Mouse (Mus musculus) retina, embryonic 14.5 days (tissue): ENCODE results near the gene Defb26.

Experiments used
- DNase-seq: peaks from one replicate; pipeline ENCODE4 v3.0.0-alpha.2; 2015; ENCODE audit warnings: low spot score

The Defb26 gene

DNA sequence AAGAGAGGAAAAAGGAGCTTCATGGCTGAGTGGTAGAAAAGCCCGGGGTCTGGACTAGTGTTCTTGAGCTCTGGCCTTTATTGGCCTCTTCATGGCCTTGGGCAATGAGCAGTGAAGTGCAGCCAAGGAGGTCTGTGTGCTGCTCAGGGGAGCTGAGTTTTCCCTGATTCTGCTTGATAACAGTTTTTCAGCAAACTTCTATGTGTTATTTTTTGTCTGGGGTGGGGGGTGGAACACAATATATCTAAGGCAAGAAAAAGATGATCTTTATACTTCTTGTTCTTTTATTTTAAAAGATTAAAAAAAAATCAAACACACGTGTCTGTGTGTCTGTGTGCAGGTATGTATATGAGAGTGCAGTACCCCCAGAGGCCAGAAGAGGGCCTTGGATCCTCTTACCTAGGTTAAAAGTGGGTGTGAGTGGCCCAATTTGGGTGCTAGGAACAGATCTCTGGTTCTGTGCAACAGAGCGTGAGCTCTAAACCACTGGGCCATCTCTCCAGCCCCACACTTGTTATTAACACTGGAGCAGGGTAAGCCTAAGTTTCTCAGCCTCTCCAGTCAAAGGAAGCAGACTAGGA, 46.8 kb downstream of the Defb26 start, which contains the start of gene Defb23:
Gene Defb23 (minus strand): TSS at position 51 of the 581 bp plus-strand sequence.
- no peak for DNase-seq

DNA sequence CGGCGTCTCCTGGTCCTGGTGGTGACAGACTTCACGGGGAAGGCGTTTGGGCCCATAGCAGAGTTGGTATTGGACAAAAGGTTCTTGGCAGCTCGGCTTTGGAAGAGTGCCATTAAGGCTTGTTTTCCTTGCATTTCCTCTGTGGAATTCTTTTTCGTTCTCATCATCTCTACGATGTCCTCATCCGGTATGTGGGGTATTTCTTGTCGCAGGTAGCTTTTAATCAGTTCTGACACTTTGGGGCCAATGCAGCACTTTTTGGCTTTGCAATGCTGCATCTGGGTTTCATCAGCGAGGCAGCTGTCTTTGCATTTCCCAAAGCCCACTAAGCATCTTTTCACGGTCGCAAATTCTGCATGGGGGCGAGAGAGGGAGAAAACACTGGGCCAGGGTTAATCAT, 52.3 kb downstream of the Defb26 start:
- no peak for DNase-seq
